Mouse (Mus musculus) liver, adult 2 months (tissue): ENCODE measurements around the gene Gpr84. TPM values are rescaled to one million over a fixed set of nuclear protein-coding genes. Genes with fewer than 3 reads are reported as not detected.
"Not testable (repeated sequence)": the region's sequence is repeated elsewhere in the genome, so short reads cannot be mapped to it uniquely, and the experiment has no call there.

ENCODE experiments used
- DNase-seq: peaks from one replicate; pipeline ENCODE4 v3.0.0-alpha.2; 2011; ENCODE audit warnings: low read depth, low spot score; ENCODE audit errors: extremely low read depth
- H3K27ac ChIP-seq: fragments of 200-500 bp; replicated peaks from 2 replicates; pipeline ENCODE4 v1.5.1; 2012; ENCODE audit warnings: low read depth, mild to moderate bottlenecking, control low read depth, inconsistent platforms, low read length; ENCODE audit not compliant: insufficient read depth
- H3K27me3 ChIP-seq: fragments of 200-500 bp; 2 replicates; pipeline ENCODE4 v1.6.1; 2012; ENCODE audit warnings: mild to moderate bottlenecking, moderate library complexity, low read length, inconsistent platforms; ENCODE audit not compliant: control insufficient read depth, insufficient read depth
- H3K36me3 ChIP-seq: fragments of 200-500 bp; 2 replicates; pipeline ENCODE4 v1.6.1; 2012; ENCODE audit warnings: low read length, inconsistent platforms; ENCODE audit not compliant: control insufficient read depth, insufficient read depth
- H3K4me1 ChIP-seq: fragments of 200-500 bp; 2 replicates; pipeline ENCODE4 v1.6.1; 2011; ENCODE audit warnings: low read length; ENCODE audit not compliant: control insufficient read depth, insufficient read depth
- H3K4me3 ChIP-seq: fragments of 200-500 bp; 2 replicates; pipeline ENCODE4 v1.5.1; 2011; ENCODE audit warnings: low read depth, mild to moderate bottlenecking, control low read depth, low read length, moderate library complexity; ENCODE audit not compliant: insufficient read depth
- H3K79me2 ChIP-seq: fragments of 200-500 bp; 2 replicates; pipeline ENCODE4 v1.6.1; 2012; ENCODE audit warnings: inconsistent platforms, mild to moderate bottlenecking, low read length, moderate library complexity; ENCODE audit not compliant: control insufficient read depth, insufficient read depth
- H3K9ac ChIP-seq: fragments of 200-500 bp; 2 replicates; pipeline ENCODE4 v1.6.1; 2012; ENCODE audit warnings: low read depth, mild to moderate bottlenecking, control low read depth, inconsistent platforms, low read length
- CTCF ChIP-seq: fragments of 200-500 bp; IDR thresholded peaks from 2 replicates; pipeline ENCODE4 v1.5.1; 2011; ENCODE audit warnings: low read depth, low read length, control low read depth
- POLR2A ChIP-seq: fragments of 200-500 bp; IDR thresholded peaks from 2 replicates; pipeline ENCODE4 v1.6.1; 2011; ENCODE audit warnings: low read length, control low read depth; ENCODE audit not compliant: insufficient read depth; ENCODE audit errors: extremely low read depth
- WGBS: fragments of 180-500 bp; shearing (Covaris S2); methylation state at CpG from one replicate; pipeline ENCODE4 v1.1.7; 2018; 5-methylcytosine and 5-hydroxymethylcytosine counted together
- polyA plus RNA-seq: library from polyadenylated mRNA; depleted of rRNA; stranded (reverse); fragments of >200 nt; gene quantifications from 2 replicates; pipeline ENCODE4 v1.2.3, GENCODE M21; 2012
- total RNA-seq: library from RNA; depleted of rRNA; stranded (reverse); fragments of >200 nt; gene quantifications from 2 replicates; pipeline ENCODE4 v1.2.3, GENCODE M21; 2014

Gene Gpr84
- total and polyA plus RNA-seq, 2 experiments: 0.09 to 0.12 TPM

- Histone ChIP-seq H3K79me2 (peaks cover 11% of the 10 kb centered on the region; the same call in 1 of the 2 replicates), H3K9ac (no peak overlapping the region), H3K4me1 (peaks cover 28% of the 10 kb centered on the region), H3K27me3 (no peaks in the 10 kb centered on the region), H3K36me3 (no peaks in the 10 kb centered on the region), H3K27ac (no peak overlapping the region), H3K4me3 (no peak overlapping the region)
- TF ChIP-seq CTCF (peak; percentile 75), POLR2A (no peak)
- peak; percentile 69 for DNase-seq
- WGBS: 58% methylated on average over 3 of the region's 3 CpGs
Measured at GRCm38 (mm10) chr15:103284066-103284465, 26.3 kb downstream of the Gpr84 start.

DNA sequence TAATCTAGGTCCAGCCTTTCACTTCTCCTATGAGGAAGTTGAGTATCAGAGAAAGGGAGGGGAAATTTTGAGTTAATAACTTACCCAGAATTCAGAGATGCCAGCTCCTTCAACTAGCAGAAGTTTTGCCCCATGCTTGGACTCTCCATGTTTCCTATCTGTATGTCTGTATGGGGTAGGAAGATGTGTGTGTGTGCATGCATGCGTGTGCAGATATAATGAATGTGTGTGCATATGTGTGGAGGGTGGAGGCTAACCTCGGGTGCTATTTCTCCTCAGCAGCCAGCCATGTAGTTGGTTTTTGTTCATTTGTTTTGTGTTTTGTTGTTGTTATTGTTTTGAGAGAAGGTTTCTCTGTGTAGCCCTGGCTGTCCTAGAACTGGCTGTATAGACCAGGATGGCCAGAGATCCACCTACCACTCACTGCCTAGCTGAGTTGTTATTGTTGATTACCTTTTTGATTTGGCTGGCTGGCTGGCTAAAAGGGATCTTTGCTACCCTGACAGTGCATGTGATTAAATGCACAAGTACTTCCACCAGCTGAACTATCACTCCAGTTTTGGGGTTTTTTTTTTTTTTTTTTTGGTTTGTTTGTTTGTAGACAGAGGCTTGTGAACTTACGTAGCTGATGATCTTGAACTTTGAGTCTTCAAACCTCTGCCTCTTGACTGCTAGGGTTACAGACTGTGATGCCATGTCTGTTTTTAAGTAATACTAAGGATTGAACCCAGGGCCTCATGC lies 28.8 kb downstream of the Gpr84 start:
- Histone ChIP-seq H3K4me3 (no peak overlapping the region), H3K4me1 (peaks cover 35% of the 10 kb centered on the region), H3K27me3 (no peaks in the 10 kb centered on the region), H3K27ac (peak overlapping the region; percentile 91), H3K36me3 (no peaks in the 10 kb centered on the region), H3K79me2 (peaks cover 21% of the 10 kb centered on the region; the same call in 1 of the 2 replicates), H3K9ac (peak overlapping the region; percentile 77)
- TF ChIP-seq POLR2A: no peak
- no peak for TF ChIP-seq CTCF
- DNase-seq: peak; percentile 96
- 23% methylated on average over 3 of the region's 3 CpGs for WGBS

DNA sequence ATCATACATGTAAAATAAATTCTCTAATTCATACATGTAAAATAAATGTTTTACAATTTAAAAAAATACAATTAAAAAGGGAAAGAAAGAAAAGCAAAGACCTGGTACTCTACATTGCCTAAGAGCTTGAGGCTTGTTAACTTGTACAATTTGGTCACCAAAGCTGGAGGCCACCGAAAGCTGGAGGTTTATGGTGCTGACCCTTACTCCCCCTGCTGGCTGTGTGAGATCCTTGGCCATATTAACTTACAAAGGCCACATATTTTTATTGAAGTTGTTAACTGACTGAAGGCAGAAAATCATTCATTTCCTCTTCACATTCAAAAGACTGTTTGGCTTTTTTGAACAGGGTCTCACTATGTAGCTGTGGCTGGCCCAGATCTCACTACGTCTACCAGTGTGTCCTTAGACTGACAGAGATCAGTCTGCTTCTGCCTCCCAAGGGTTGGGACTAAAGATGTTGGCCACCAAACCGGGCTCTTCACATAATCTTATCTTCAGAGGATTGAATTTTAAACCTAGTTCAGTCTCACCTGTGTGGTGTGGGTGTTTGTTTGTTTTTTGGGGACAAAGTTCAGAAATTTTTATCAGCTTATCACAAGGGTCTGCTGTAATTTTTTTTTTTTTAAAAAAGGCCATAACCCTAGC lies 29.5 kb downstream of the Gpr84 start:
- Histone ChIP-seq H3K27me3 (no peaks in the 10 kb centered on the region), H3K4me3 (no peak overlapping the region), H3K9ac (peak overlapping the region; percentile 44), H3K36me3 (no peaks in the 10 kb centered on the region), H3K4me1 (peaks cover 32% of the 10 kb centered on the region), H3K27ac (peak overlapping the region; percentile 83), H3K79me2 (peaks cover 21% of the 10 kb centered on the region; the same call in 1 of the 2 replicates)
- WGBS: 13% methylated on average over 3 of the region's 3 CpGs
- TF ChIP-seq CTCF (peak; percentile 55; the same call in 1 of the 2 replicates), POLR2A (no peak)
- DNase-seq: peak; percentile 95

DNA sequence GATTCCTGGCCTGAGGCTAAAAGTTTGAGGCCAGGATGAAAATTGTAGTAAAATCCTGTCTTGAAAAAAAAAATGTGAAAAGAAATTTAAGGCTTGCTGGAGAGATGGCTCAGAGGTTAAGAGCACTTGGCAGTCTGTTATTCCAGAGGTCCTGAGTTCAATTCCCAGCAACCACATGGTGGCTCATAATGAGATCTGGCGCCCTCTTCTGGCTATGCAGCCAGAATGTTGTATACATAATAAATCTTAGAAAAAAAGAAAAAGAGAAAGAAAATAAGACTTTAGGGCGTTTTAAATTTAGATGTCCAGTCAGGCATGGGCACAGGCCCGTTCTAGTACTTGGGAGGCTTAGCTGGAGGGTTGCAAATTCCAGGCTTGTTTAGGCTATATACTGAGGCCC lies 30.7 kb downstream of the Gpr84 start:
- Histone ChIP-seq H3K4me3 (no peak overlapping the region), H3K79me2 (peaks cover 21% of the 10 kb centered on the region; the same call in 1 of the 2 replicates), H3K4me1 (peaks cover 23% of the 10 kb centered on the region), H3K27me3 (no peaks in the 10 kb centered on the region), H3K9ac (no peak overlapping the region), H3K27ac (peak overlapping the region; percentile 88), H3K36me3 (no peaks in the 10 kb centered on the region)
- TF ChIP-seq CTCF (0 out of 2 replicates have a peak, but pooled peaks have one; percentile 9), POLR2A (no peak)
- 65% methylated on average over 3 of the region's 3 CpGs for WGBS
- DNase-seq: peak; percentile 40

- Histone ChIP-seq H3K79me2 (peaks cover 25% of the 10 kb centered on the region; the same call in 1 of the 2 replicates), H3K27ac (no peak overlapping the region), H3K4me1 (peaks cover 25% of the 10 kb centered on the region), H3K27me3 (no peaks in the 10 kb centered on the region), H3K9ac (no peak overlapping the region), H3K4me3 (no peak overlapping the region), H3K36me3 (no peaks in the 10 kb centered on the region)
- WGBS: 62% methylated on average over 7 of the region's 7 CpGs
- DNase-seq: no peak
- TF ChIP-seq CTCF (no peak), POLR2A (no peak)
Measured at GRCm38 (mm10) chr15:103277949-103278348, 32.5 kb downstream of the Gpr84 start.

DNA sequence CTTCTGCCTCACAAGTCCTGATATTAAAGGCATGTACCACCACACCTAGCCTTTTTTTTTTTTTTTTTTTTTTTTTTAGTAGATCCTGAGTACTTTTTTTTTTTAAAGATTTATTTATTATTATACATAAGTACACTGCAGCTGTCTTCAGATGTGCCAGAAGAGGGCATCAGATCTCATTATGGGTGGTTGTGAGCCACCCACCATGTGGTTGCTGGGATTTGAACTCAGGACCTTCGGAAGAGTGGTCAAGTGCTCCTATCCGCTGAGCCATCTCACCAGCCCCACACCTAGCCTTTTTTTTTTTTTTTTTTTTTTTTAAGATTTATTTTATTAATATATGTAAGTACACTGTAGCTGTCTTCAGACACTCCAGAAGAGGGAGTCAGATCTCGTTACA lies 34.5 kb downstream of the Gpr84 start:
- Histone ChIP-seq H3K79me2 (peaks cover 25% of the 10 kb centered on the region; the same call in 1 of the 2 replicates), H3K4me1 (peaks cover 20% of the 10 kb centered on the region)
- H3K9ac ChIP-seq, DNase-seq, H3K27me3 ChIP-seq, H3K27ac ChIP-seq, H3K4me3 ChIP-seq, H3K36me3 ChIP-seq: not testable (repeated sequence)
- WGBS: 92% methylated on average over 3 of the region's 3 CpGs
